Mouse (Mus musculus) lung, postnatal 25 days (tissue): ENCODE measurements around the gene Mbd6.
"Not testable (repeated sequence)": the region's sequence is repeated elsewhere in the genome, so short reads cannot be mapped to it uniquely, and the experiment has no call there.

Experiments used
- DNase-seq: peaks from one replicate; pipeline ENCODE4 v3.0.0; 2022; ENCODE audit warnings: low spot score

The Mbd6 gene

GRCm38 (mm10) chr10:127312858-127313257 is 24.0 kb upstream of the Mbd6 start:
- no peak for DNase-seq

- peak; percentile 89 for DNase-seq
These were observed 23.5 kb upstream of the Mbd6 start for GRCm38 (mm10) chr10:127312356-127312676.

GRCm38 (mm10) chr10:127311476-127312355 is 22.9 kb upstream of the Mbd6 start, which contains the start of gene Mars:
Mars (minus strand) TSS chr10:127311786.
- DNase-seq = peak; percentile 98

GRCm38 (mm10) chr10:127310523-127311475 is 22.0 kb upstream of the Mbd6 start:
- no peak for DNase-seq

- not testable (repeated sequence) for DNase-seq
These were observed 20.3 kb upstream of the Mbd6 start for GRCm38 (mm10) chr10:127309167-127309566.

- no peak for DNase-seq
These were observed 14.3 kb upstream of the Mbd6 start for GRCm38 (mm10) chr10:127303136-127303535.

- no peak for DNase-seq
These were observed 11.5 kb upstream of the Mbd6 start for GRCm38 (mm10) chr10:127300361-127300760.

GRCm38 (mm10) chr10:127297015-127297871 is 8.4 kb upstream of the Mbd6 start:
- no peak for DNase-seq

- no peak for DNase-seq
These were observed 7.4 kb upstream of the Mbd6 start for GRCm38 (mm10) chr10:127295986-127296794.

- no peak for DNase-seq
These were observed 6.2 kb upstream of the Mbd6 start for GRCm38 (mm10) chr10:127294895-127295510.

GRCm38 (mm10) chr10:127293590-127294113 is 4.8 kb upstream of the Mbd6 start:
- DNase-seq = no peak

GRCm38 (mm10) chr10:127292987-127293538 is 4.2 kb upstream of the Mbd6 start:
- peak; percentile 50 for DNase-seq

- no peak for DNase-seq
These were observed 3.2 kb upstream of the Mbd6 start for GRCm38 (mm10) chr10:127291881-127292638.

- peak; percentile 53 for DNase-seq
These were observed 2.4 kb upstream of the Mbd6 start for GRCm38 (mm10) chr10:127290930-127291880.

GRCm38 (mm10) chr10:127290307-127290929 is 1.6 kb upstream of the Mbd6 start:
- peak; percentile 100 for DNase-seq

GRCm38 (mm10) chr10:127289573-127290191 is 864 bp upstream of the Mbd6 start:
- peak; percentile 69 for DNase-seq

GRCm38 (mm10) chr10:127288328-127288799 is 454 bp downstream of the Mbd6 start:
- DNase-seq = peak; percentile 56
